Mouse (Mus musculus) ES-Bruce4 (cell line): Measurements from ENCODE around the gene Nr6a1.

Source experiments
- CTCF ChIP-seq: IDR thresholded peaks from one replicate; pipeline ENCODE4 v1.8.1; 2011; ENCODE audit warnings: low read depth, low read length
- POLR2A ChIP-seq: IDR thresholded peaks from one replicate; pipeline ENCODE4 v1.8.1; 2011; ENCODE audit warnings: low read length; ENCODE audit not compliant: insufficient read depth

DNA sequence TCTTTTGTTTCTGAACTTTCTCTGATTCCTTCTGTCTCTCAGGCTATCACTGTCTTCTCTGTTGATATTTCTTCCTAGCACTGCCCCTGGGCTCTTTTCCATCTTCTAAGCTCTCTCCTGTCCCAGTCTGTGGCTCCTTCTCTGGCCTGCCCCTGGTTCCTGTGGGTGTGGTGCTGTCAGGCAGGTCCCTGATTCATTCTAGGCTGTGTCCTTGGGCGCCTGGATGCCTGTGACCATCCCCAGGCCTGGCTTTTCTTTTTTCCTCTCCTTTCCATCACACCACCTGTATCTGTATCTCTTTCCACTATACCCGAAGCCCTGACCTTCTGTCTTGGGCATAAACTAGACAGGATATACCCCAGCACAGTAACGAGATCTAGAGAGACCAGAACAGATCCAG, 241.7 kb downstream of the Nr6a1 start:
- TF ChIP-seq CTCF (no peak), POLR2A (no peak)
